Mouse (Mus musculus): ENCODE data around the gene Tcta.

DNA sequence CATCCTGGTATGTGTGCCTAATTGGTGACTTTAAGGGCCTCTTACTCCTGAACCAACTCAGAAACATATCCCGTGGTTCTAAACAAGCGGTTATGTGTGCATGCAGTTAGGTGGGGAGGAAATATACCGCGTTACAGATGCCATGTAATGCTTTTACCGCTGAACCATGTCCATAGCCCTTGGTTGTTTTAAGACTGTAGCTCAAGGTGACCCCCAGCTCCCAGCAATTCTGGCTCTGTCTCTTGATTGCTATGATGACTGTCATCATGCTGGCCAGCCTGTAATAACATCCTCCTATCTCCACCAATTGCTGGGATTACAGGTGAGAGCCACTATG, 35.1 kb upstream of the Tcta start:
- TF ChIP-seq CTCF (IDR thresholded peaks at IDR 0.05 in 2 of 3, conservative IDR thresholded peaks at IDR 0.05 in 1 of 3; ENCODE audit: control insufficient read depth in 1 of 3, insufficient read depth in 1 of 3, low read depth in 2 of 3, low read length in 3 of 3, poor library complexity in 1 of 3, severe bottlenecking in 1 of 3) (no peak), E2F4 (IDR thresholded peaks at IDR 0.05; ENCODE audit: borderline replicate concordance, low read depth, low read length) (no peak), MEF2A (IDR thresholded peaks at IDR 0.05; ENCODE audit: extremely low read depth, insufficient replicate concordance, low read depth, low read length, poor library complexity, severe bottlenecking) (no peak; the same call in 1 of the 2 replicates), POLR2A (IDR thresholded peaks at IDR 0.05; ENCODE audit: control insufficient read depth in 1 of 2, insufficient read depth in 1 of 2, low read depth in 1 of 2, low read length in 2 of 2, poor library complexity in 1 of 2) (no peak), ZNF384 (IDR thresholded peaks at IDR 0.05; ENCODE audit: low read depth, low read length) (no peak), USF1 (IDR thresholded peaks at IDR 0.05; ENCODE audit: low read depth, low read length) (no peak), RAD21 (IDR thresholded peaks at IDR 0.05; ENCODE audit: low read depth, low read length) (no peak), ZC3H11A (IDR thresholded peaks at IDR 0.05; ENCODE audit: low read depth, low read length) (no peak), BHLHE40 (IDR thresholded peaks at IDR 0.05; ENCODE audit: borderline replicate concordance, low read depth, low read length) (no peak), MAX (IDR thresholded peaks at IDR 0.05; ENCODE audit: low read length) (no peak), CHD1 (IDR thresholded peaks at IDR 0.05; ENCODE audit: low read depth, low read length) (no peak), POLR2AphosphoS5 (IDR thresholded peaks at IDR 0.05; ENCODE audit: borderline replicate concordance, low read depth, low read length) (no peak), EP300 (IDR thresholded peaks at IDR 0.05; ENCODE audit: low read depth in 1 of 2, low read length in 2 of 2) (no peak), MAFK (IDR thresholded peaks at IDR 0.05; ENCODE audit: borderline replicate concordance, low read depth, low read length) (no peak)

Data from MEL (cell line).